Mouse (Mus musculus): Measurements from ENCODE around the gene Rprml.

Gene Rprml

GRCm38 (mm10) chr11:103665695-103666094 is 16.3 kb downstream of the Rprml start:
- no peak for DNase-seq

- DNase-seq = no peak
These were observed 17.0 kb downstream of the Rprml start for GRCm38 (mm10) chr11:103666181-103666906.

- DNase-seq = no peak
These were observed 17.6 kb downstream of the Rprml start for GRCm38 (mm10) chr11:103666907-103667426.

- peak; percentile 53 for DNase-seq
These were observed 26.2 kb downstream of the Rprml start for GRCm38 (mm10) chr11:103675556-103675955.

DNA sequence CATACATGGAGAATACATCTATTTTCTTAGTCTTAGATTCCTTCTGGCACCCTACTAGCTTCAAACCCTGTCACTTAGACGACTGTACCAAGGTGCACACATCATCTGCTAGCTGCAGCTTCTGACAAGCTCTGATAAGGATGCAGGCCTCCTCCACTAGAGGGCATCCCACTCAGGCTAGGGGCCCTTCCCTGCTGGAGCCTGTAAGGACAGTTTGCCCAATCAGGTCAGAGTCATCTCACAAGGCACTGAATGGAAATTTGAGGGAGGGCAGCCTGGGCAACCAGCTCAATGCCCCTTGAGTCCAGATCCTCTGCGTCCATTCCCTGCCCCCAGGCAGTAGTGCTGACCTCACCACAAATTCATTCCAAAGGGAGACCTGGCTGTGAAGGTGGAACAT is 27.7 kb downstream of the Rprml start:
- DNase-seq = peak; percentile 42

DNA sequence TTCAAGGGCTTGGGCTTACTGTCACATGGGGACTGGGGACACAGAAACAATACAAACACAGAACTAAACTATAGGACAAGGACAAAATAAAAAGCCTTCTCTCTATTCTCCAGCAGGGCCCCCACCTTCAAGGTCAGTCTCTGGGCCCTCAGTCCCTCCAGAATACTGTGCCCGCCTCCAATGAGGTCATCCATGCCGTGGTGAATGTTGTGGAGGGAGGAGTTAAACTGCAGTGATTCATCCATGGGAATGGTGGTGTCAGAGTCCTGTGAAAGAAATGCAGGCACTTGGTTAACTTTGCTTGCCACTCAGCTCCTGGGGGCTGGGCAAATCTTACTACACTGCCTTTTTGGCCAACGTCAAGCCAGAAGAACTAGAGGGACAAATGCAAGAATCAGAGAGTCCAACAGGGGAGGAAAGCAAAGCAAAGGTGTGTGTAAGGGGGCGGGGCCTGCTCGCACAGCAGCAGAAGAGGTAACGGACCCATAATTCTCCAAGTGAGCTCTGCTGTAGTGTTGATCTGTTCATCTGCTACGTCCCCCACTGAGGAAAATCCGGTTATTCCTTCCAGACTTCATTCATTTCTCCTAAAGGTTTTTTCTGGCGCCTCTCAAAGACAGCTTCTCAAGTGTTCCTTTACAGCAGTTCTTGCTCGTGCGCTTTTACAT is 34.4 kb downstream of the Rprml start:
- DNase-seq = no peak

DNA sequence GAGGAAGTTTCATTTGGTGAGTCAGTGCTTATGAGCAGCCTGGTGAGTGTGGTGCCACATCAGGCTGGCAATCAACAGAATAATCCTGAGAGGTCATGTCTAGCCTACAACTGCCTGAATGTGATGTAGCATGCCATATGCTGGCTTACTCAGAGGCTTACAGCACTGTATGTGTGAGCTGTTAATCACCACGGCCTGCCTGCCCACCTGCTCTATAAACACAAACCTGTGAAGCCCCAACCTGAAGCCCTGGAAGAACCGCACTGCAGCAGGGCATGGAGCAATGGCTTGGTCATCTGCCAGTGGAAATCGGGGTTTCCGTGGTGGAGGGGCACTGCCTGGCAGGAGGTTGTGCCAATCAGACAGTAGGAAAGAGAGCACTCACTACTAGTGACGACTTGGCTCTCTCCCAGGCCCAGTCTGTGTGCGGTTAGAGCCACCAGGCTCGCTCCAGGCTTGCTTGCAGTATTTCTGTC is 35.9 kb downstream of the Rprml start:
- no peak for DNase-seq

- DNase-seq = no peak
These were observed 37.3 kb downstream of the Rprml start for GRCm38 (mm10) chr11:103686706-103687105.

GRCm38 (mm10) chr11:103688271-103688979 is 39.1 kb downstream of the Rprml start:
- no peak for DNase-seq

- no peak for DNase-seq
These were observed 39.6 kb downstream of the Rprml start for GRCm38 (mm10) chr11:103688980-103689378.

DNA sequence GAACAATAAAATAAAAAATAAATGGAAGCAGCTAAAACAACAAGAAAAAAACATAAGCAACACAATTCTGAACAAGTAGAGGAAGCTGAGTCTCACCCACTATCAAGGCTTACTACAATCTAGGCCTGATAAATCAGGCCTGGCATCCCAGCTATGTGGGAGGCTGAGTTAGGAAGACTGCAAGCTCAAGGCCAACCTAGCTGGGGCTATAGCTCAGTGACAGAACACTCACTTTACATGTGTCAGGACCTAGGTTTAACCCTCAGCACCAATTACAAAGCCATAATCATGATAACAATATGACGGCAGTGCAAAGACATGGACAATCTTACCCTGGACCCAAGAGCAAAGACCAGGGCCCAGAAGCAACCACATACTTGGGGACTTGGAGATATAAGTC is 41.7 kb downstream of the Rprml start:
- DNase-seq = no peak

DNA sequence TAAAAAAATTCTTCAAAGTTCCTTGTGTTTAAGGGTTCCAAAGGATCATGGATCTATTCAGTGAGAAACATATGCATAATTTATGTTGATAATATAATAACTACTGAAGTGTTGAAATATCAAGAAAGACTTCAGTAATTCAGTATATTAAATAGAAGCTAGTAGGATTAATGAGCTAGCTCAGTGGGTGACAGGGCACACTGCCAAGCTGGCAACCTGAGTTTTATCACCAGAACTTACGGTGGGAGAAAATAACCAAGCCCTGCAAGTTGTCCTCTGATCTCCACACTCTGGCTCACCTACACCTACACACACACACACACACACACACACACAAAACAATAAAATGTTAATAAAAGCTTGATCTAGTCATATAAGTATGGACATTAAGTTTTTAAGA is 43.9 kb downstream of the Rprml start:
- no peak for DNase-seq

- no peak for DNase-seq
These were observed 47.6 kb downstream of the Rprml start for GRCm38 (mm10) chr11:103696851-103697564.

DNA sequence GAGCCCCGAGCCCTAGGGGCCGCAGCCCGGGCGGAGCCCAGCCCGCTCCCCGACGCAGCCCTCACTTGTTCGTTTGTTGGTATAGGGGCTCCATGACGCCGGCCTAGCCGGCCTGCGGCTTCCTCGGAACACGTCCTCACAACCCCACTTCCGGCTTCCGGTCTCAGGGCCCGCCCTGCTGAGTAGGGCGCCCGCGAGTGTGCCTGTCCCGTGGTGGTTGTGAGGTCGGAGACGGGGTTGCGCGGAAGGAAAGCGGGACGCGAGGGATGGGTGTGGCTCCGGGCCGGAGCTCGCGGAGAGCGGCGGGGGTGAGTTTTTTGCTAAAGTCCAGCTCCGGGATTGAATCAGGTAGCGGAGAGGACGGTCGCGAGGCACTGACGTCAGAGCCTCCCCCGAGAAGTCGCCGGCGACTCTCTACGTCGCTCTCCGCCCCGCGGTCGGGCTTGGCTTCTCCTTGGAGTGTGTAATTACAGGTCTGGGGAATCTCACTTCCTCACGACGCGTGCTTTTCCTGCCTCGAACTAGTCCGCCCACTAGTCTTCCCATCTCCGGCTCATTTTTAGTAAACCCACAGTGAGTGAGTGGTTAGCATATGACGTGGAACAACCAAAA is 48.3 kb downstream of the Rprml start, which contains the start of gene Gosr2:
Gene Gosr2 (minus strand): TSS at position 334 of the 612 bp plus-strand sequence.
- peak; percentile 92 for DNase-seq

DNA sequence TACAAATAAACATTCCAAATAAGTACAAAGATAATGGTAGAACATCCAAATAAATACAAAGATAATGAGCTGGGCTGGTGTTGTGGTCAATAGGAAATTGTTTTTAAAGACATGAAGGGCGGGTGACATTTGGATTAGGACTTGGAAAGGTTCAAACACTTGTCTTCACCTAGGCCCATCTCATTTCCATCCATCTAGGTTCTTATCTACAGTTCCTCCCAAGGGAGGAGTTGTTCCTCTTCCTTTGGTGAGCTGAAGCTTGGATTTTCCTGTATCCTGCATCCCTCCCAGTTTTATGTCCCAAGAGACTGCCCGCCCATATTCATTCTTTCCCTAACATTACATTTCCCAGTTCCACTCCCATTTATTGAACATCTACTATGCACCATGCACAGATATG is 48.9 kb downstream of the Rprml start:
- DNase-seq = no peak
